1 mouse cellular context compared by ENCODE assay signal in the genomic region with DNA sequence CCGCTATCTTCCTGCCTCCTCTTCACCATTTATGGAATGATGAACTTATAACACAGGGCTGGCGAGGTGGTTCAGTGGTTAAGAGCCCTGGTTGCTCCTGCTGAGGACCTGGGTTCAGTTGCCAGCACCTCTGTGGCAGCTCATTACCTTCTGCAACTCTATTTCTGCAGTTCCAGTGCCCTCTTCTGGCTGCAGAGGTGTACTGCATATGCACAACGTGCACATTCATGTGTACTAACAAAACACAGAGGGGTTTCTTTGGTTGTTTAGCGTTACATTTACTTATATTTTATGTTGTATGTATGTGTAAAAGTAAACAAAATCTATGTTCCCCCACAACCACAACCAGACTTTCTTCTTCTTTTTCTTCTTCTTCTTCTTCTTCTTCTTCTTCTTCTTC.
TF ChIP-seq lines count a peak whose summit lies in the region.

No protein-coding gene starts in this region.

TF ChIP-seq in MEL, 35 proteins besides CTCF, POLR2A, EP300 and RAD21 (continued from another document):
- TF ChIP-seq MEF2A (IDR thresholded peaks at IDR 0.05; ENCODE audit: extremely low read depth, insufficient replicate concordance, low read depth, low read length, poor library complexity, severe bottlenecking) (no peak), MAX (IDR thresholded peaks at IDR 0.05; ENCODE audit: low read length) (no peak), E2F4 (IDR thresholded peaks at IDR 0.05; ENCODE audit: borderline replicate concordance, low read depth, low read length) (no peak)
TF ChIP-seq in MEL: peak in this region for 0.
